Mouse (Mus musculus): ENCODE measurements around the gene Zbtb7a. TPM values are rescaled to one million over a fixed set of nuclear protein-coding genes. Genes with fewer than 3 reads are reported as not detected.

The Zbtb7a gene
- 79.4 TPM for polyA plus RNA-seq (2017; shearing (Covaris generic))

GRCm38 (mm10) chr10:81134966-81135681, at the start of gene Zbtb7a:
TSS of gene Zbtb7a (plus strand) at chr10:81135220.

GRCm38 (mm10) chr10:81105565-81106112, 29.4 kb upstream of the Zbtb7a start, which contains the start of gene Map2k2:
TSS of gene Map2k2 (plus strand) at chr10:81105915.

GRCm38 (mm10) chr10:81167200-81168086, 32.4 kb downstream of the Zbtb7a start, which contains the start of gene Pias4:
TSS of gene Pias4 (minus strand) at chr10:81167923.

DNA sequence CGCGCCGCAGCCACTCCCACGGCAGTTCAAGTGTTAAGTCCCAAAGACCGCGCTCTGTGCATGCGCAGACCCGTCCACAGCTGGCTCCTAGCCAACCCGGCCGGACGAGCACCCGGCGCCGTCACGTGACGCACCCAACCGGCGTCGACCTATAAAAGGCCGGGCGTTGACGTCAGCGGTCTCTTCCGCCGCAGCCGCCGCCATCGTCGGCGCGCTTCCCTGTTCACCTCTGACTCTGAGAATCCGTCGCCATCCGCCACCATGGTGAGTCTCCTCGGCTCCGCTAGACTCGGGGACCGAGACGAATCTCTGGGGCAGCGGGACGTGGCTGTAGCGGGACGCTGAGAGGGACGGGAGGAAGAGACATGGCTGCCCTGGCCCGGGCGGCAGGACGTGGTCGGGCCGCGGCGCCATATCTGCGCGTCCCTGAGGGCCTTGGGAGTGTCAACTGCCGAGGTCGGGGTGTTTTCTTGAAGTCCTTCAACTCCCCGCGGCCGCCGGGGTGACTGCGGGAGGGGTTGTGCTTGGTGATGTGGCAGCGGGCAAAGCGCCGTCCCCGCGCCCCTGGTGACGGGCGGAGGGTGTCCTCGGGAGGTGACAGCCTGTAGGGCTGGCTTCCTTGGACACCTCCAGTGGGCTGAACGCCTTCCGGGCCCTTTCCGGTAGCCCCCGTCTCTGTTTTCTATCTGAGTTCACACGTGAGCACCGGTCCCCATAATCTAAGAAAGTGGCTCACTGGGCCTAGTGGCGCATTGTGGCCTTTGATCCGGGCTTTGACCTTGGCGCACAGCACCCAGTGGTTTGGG, 41.6 kb downstream of the Zbtb7a start, which contains the start of gene Eef2:
Gene Eef2, plus strand, starts transcription at position 166 of the 806 bp plus-strand sequence.

DNA sequence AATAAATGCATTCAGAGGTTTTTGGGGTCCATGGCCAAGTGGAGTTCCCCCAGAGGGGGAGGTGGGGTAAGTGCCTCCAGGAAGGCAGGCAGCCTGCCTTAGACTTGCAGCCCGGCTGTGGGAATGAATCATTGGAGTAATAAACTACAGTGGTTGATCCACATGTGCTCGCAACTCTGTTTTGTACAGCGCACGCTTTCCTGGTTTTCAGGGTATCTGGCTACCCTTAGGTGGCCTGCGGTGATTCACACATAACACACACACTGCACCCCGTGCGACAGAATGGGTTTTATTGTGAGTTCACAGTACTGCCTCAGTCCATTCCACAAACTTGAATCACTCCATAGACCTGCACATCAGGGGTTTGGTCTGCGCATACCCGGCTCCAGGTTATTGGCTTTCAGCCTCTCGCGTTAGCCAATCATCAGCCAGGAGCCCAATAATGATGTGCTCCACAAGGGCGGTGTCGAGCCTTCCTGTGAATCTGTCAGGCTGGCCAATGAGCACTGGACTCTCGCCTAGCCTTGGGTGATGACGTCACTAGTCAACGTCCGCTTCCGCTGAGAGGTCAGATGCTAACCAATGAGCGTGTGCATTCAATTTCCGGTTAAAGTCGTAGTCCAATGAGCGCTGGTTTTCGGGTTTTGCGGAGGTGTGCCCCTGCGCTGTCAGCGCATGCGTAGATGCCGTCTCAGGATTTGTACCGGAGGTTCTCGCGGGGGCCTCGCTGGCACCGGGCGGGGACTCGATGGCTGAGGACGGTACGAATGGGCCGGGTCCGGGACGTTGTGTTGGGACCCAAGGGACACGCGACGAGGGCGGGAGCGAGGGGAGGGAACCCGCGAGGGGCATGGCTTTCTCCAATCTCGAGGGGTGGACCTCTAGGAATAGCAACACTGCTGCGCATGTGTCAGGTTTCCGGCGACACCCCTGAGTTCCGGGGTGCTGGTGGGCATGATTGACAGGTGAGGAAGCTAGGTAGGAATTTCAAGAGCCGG, 47.6 kb downstream of the Zbtb7a start, which contains the start of gene Dapk3:
Gene Dapk3, plus strand, starts transcription at position 670 of the 998 bp plus-strand sequence.

DNA sequence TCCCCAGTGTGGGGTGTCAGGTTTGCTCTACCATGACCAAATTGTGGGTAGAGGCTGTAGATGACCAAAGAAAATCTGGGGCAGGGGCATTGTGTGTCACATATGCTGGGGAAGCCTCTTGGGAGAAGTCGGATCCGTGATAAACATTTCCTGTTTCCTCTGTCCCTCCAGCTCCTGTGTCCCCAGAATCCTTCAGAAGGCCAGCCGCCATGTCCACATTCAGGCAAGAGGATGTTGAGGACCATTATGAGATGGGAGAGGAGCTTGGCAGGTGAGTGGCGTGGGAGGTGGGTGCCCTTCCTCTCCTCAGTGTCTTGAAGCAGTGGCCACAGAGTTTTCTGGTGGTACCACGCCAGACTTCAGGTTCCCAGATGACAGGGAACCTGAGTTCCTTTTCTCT, 48.8 kb downstream of the Zbtb7a start, which contains the start of gene 4930442H23Rik:
Gene 4930442H23Rik, minus strand, starts transcription at position 45 of the 400 bp plus-strand sequence.

DNA sequence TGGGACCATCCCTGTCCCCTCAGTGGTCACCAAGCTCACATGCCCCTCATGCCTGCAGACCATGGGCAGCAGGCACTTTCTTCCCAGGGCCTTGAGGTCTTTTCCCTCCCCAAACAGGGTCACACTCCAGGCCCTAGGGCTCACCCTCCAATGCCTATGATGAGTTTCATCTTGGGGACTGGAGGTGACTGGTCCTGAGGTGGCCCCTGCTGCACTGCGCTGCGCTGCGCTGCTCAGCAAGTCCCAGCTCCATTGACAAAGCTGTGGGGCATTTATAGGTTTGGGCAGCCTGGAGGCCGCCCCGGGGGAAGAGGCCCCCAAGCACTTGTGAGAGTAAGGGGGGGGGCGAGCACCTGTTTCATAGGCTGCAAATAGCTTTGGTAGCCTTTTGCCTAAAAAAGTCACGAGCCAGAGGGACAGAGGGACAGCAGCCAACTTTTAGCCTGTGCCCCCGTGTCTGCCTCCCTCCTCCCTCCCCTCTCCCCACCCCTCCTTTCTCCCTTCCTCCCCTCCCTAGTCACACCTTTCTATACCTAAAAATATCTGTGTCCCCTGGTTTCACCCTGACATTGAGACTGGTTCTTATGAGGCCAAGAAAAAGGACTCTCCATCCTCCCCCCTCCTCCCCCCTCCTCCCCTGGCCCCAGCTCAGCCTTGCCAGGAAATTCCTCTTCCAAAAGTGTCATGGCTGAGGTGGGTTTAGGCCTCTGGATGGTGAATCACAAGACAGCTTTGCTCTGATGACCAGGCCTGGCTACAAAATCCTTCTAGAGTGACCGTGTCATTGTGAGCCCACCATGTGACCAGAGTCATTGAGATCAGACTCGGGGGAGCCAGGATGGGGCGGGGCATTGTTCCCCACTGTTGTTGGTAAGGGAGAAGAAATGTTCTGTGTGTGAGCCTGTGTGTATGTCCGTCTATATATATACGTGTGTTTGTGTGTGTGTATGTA, 67.1 kb downstream of the Zbtb7a start, which contains the start of gene Nmrk2:
Gene Nmrk2, minus strand, starts transcription at position 245 of the 952 bp plus-strand sequence.

Other genes with a start within 250 kb of the Zbtb7a start
- gene Timm13, start 234.3 kb upstream of the Zbtb7a start, polyA plus RNA-seq (2017; shearing (Covaris generic)), result 222 TPM
- gene Lmnb2, start 217.0 kb upstream of the Zbtb7a start, polyA plus RNA-seq (2017; shearing (Covaris generic)), result 18.1 TPM
- 47.2 TPM for gene Gadd45b, start 205.1 kb upstream of the Zbtb7a start, polyA plus RNA-seq (2017; shearing (Covaris generic))
- 0.23 TPM for gene Gng7, start 120.3 kb upstream of the Zbtb7a start, polyA plus RNA-seq (2017; shearing (Covaris generic))
- gene Diras1, start 109.6 kb upstream of the Zbtb7a start, polyA plus RNA-seq (2017; shearing (Covaris generic)), result 0.13 TPM
- gene Slc39a3, start 97.8 kb upstream of the Zbtb7a start, polyA plus RNA-seq (2017; shearing (Covaris generic)), result 22.2 TPM
- 105 TPM for gene Sgta, start 75.0 kb upstream of the Zbtb7a start, polyA plus RNA-seq (2017; shearing (Covaris generic))
- 10.9 TPM for gene Thop1, start 65.2 kb upstream of the Zbtb7a start, polyA plus RNA-seq (2017; shearing (Covaris generic))
- gene Creb3l3, start 36.3 kb upstream of the Zbtb7a start, polyA plus RNA-seq (2017; shearing (Covaris generic)), result 0.28 TPM
- 177 TPM for gene Map2k2, start 29.3 kb upstream of the Zbtb7a start, polyA plus RNA-seq (2017; shearing (Covaris generic))
- 57.9 TPM for gene Pias4, start 32.7 kb downstream of the Zbtb7a start, polyA plus RNA-seq (2017; shearing (Covaris generic))
- gene Eef2, start 41.4 kb downstream of the Zbtb7a start, polyA plus RNA-seq (2017; shearing (Covaris generic)), result 670 TPM
- gene Dapk3, start 47.8 kb downstream of the Zbtb7a start, polyA plus RNA-seq (2017; shearing (Covaris generic)), result 96.8 TPM
- not detected for gene 4930442H23Rik, start 48.6 kb downstream of the Zbtb7a start, polyA plus RNA-seq (2017; shearing (Covaris generic))
- gene Nmrk2, start 66.8 kb downstream of the Zbtb7a start, polyA plus RNA-seq (2017; shearing (Covaris generic)), result 0.28 TPM
- gene Atcay, start 95.6 kb downstream of the Zbtb7a start, polyA plus RNA-seq (2017; shearing (Covaris generic)), result 3.4 TPM
- 5.4 TPM for gene Zfr2, start 97.9 kb downstream of the Zbtb7a start, polyA plus RNA-seq (2017; shearing (Covaris generic))
- 88.9 TPM for gene Matk, start 117.7 kb downstream of the Zbtb7a start, polyA plus RNA-seq (2017; shearing (Covaris generic))
- gene Mrpl54, start 131.7 kb downstream of the Zbtb7a start, polyA plus RNA-seq (2017; shearing (Covaris generic)), result 106 TPM
- 46.1 TPM for gene Apba3, start 131.7 kb downstream of the Zbtb7a start, polyA plus RNA-seq (2017; shearing (Covaris generic))
- 17.2 TPM for gene Tjp3, start 156.4 kb downstream of the Zbtb7a start, polyA plus RNA-seq (2017; shearing (Covaris generic))
- gene Pip5k1c, start 157.7 kb downstream of the Zbtb7a start, polyA plus RNA-seq (2017; shearing (Covaris generic)), result 104 TPM
- gene Cactin, start 185.9 kb downstream of the Zbtb7a start, polyA plus RNA-seq (2017; shearing (Covaris generic)), result 70.5 TPM
- gene Tbxa2r, start 193.5 kb downstream of the Zbtb7a start, polyA plus RNA-seq (2017; shearing (Covaris generic)), result 73.4 TPM
- gene Gipc3, start 208.0 kb downstream of the Zbtb7a start, polyA plus RNA-seq (2017; shearing (Covaris generic)), result 0.24 TPM
- gene Hmg20b, start 215.3 kb downstream of the Zbtb7a start, polyA plus RNA-seq (2017; shearing (Covaris generic)), result 42.7 TPM
- 6.1 TPM for gene Mfsd12, start 222.3 kb downstream of the Zbtb7a start, polyA plus RNA-seq (2017; shearing (Covaris generic))
- gene 4930404N11Rik, start 230.6 kb downstream of the Zbtb7a start, polyA plus RNA-seq (2017; shearing (Covaris generic)), result 3.2 TPM
- gene Fzr1, start 243.3 kb downstream of the Zbtb7a start, polyA plus RNA-seq (2017; shearing (Covaris generic)), result 65.5 TPM
- 44.3 TPM for gene Dohh, start 249.2 kb downstream of the Zbtb7a start, polyA plus RNA-seq (2017; shearing (Covaris generic))
- gene Gm48551, start 249.2 kb downstream of the Zbtb7a start, polyA plus RNA-seq (2017; shearing (Covaris generic)), result 5.8 TPM

All from CD4-positive, CD25-positive, alpha-beta regulatory T cell (primary cell).